Mouse (Mus musculus) liver, adult 2 months (tissue): Measurements from ENCODE around the gene Tbc1d22a. TPM values are rescaled to one million over a fixed set of nuclear protein-coding genes. Genes with fewer than 3 reads are reported as not detected.

Source experiments
- DNase-seq: peaks from one replicate; pipeline ENCODE4 v3.0.0-alpha.2; 2011; ENCODE audit warnings: low read depth, low spot score; ENCODE audit errors: extremely low read depth
- H3K27ac ChIP-seq: fragments of 200-500 bp; replicated peaks from 2 replicates; pipeline ENCODE4 v1.5.1; 2012; ENCODE audit warnings: low read depth, mild to moderate bottlenecking, control low read depth, inconsistent platforms, low read length; ENCODE audit not compliant: insufficient read depth
- H3K27me3 ChIP-seq: fragments of 200-500 bp; 2 replicates; pipeline ENCODE4 v1.6.1; 2012; ENCODE audit warnings: mild to moderate bottlenecking, moderate library complexity, low read length, inconsistent platforms; ENCODE audit not compliant: control insufficient read depth, insufficient read depth
- H3K36me3 ChIP-seq: fragments of 200-500 bp; 2 replicates; pipeline ENCODE4 v1.6.1; 2012; ENCODE audit warnings: low read length, inconsistent platforms; ENCODE audit not compliant: control insufficient read depth, insufficient read depth
- H3K4me1 ChIP-seq: fragments of 200-500 bp; 2 replicates; pipeline ENCODE4 v1.6.1; 2011; ENCODE audit warnings: low read length; ENCODE audit not compliant: control insufficient read depth, insufficient read depth
- H3K4me3 ChIP-seq: fragments of 200-500 bp; 2 replicates; pipeline ENCODE4 v1.5.1; 2011; ENCODE audit warnings: low read depth, mild to moderate bottlenecking, control low read depth, low read length, moderate library complexity; ENCODE audit not compliant: insufficient read depth
- H3K79me2 ChIP-seq: fragments of 200-500 bp; 2 replicates; pipeline ENCODE4 v1.6.1; 2012; ENCODE audit warnings: inconsistent platforms, mild to moderate bottlenecking, low read length, moderate library complexity; ENCODE audit not compliant: control insufficient read depth, insufficient read depth
- H3K9ac ChIP-seq: fragments of 200-500 bp; 2 replicates; pipeline ENCODE4 v1.6.1; 2012; ENCODE audit warnings: low read depth, mild to moderate bottlenecking, control low read depth, inconsistent platforms, low read length
- CTCF ChIP-seq: fragments of 200-500 bp; IDR thresholded peaks from 2 replicates; pipeline ENCODE4 v1.5.1; 2011; ENCODE audit warnings: low read depth, low read length, control low read depth
- POLR2A ChIP-seq: fragments of 200-500 bp; IDR thresholded peaks from 2 replicates; pipeline ENCODE4 v1.6.1; 2011; ENCODE audit warnings: low read length, control low read depth; ENCODE audit not compliant: insufficient read depth; ENCODE audit errors: extremely low read depth
- WGBS: fragments of 180-500 bp; shearing (Covaris S2); methylation state at CpG from one replicate; pipeline ENCODE4 v1.1.7; 2018; 5-methylcytosine and 5-hydroxymethylcytosine counted together
- polyA plus RNA-seq: library from polyadenylated mRNA; depleted of rRNA; stranded (reverse); fragments of >200 nt; gene quantifications from 2 replicates; pipeline ENCODE4 v1.2.3, GENCODE M21; 2012
- total RNA-seq: library from RNA; depleted of rRNA; stranded (reverse); fragments of >200 nt; gene quantifications from 2 replicates; pipeline ENCODE4 v1.2.3, GENCODE M21; 2014

The Tbc1d22a gene
- total and polyA plus RNA-seq, 2 experiments: 9.6 to 14.3 TPM

GRCm38 (mm10) chr15:86345907-86346306, 131.6 kb downstream of the Tbc1d22a start:
- H3K4me3 ChIP-seq: no peak overlapping the region
- no peaks in the 10 kb centered on the region for H3K4me1 ChIP-seq
- H3K36me3 ChIP-seq: no peaks in the 10 kb centered on the region
- DNase-seq: no peak
- no peak overlapping the region for H3K9ac ChIP-seq
- no peaks in the 10 kb centered on the region for H3K27me3 ChIP-seq
- no peak for TF ChIP-seq CTCF
- no peak for TF ChIP-seq POLR2A
- WGBS: 81% methylated on average over 9 of the region's 9 CpGs
- no peak overlapping the region for H3K27ac ChIP-seq
- H3K79me2 ChIP-seq: no peaks in the 10 kb centered on the region

- H3K79me2 ChIP-seq: no peaks in the 10 kb centered on the region
- H3K4me3 ChIP-seq: no peak overlapping the region
- DNase-seq: no peak
- H3K4me1 ChIP-seq: no peaks in the 10 kb centered on the region
- TF ChIP-seq CTCF (no peak), POLR2A (no peak)
- 97% methylated on average over 3 of the region's 3 CpGs for WGBS
- no peaks in the 10 kb centered on the region for H3K36me3 ChIP-seq
- no peak overlapping the region for H3K9ac ChIP-seq
- no peaks in the 10 kb centered on the region for H3K27me3 ChIP-seq
- no peak overlapping the region for H3K27ac ChIP-seq
Observed at GRCm38 (mm10) chr15:86346606-86347005, 132.3 kb downstream of the Tbc1d22a start.

DNA sequence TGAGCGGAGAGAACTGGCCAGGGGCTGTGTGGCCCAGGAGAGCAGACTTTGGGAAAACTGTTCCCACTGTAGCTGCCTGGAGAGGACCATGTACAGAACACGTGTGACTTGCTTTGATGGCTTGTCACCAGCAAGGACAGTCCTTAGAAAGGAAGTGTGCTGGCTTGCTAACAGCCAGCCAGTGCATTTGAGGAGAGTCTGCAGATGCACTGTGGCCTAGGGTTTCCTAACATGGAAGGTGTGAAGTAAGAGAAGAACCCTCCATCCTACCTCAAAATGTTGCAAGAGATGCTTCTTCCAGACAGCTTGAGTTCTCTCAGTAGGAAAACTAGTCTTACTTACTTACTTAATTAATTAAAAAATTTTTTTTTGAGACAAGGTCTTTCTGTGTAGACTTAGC, 140.7 kb downstream of the Tbc1d22a start:
- no peaks in the 10 kb centered on the region for H3K4me1 ChIP-seq
- H3K27ac ChIP-seq: no peak overlapping the region
- 92% methylated on average over 2 of the region's 2 CpGs for WGBS
- H3K9ac ChIP-seq: no peak overlapping the region
- no peak for DNase-seq
- no peaks in the 10 kb centered on the region for H3K79me2 ChIP-seq
- TF ChIP-seq CTCF (no peak), POLR2A (no peak)
- H3K36me3 ChIP-seq: 0 out of 2 replicates have a peak, but pooled peaks cover 3% of the 10 kb centered on the region
- no peak overlapping the region for H3K4me3 ChIP-seq
- H3K27me3 ChIP-seq: no peaks in the 10 kb centered on the region

DNA sequence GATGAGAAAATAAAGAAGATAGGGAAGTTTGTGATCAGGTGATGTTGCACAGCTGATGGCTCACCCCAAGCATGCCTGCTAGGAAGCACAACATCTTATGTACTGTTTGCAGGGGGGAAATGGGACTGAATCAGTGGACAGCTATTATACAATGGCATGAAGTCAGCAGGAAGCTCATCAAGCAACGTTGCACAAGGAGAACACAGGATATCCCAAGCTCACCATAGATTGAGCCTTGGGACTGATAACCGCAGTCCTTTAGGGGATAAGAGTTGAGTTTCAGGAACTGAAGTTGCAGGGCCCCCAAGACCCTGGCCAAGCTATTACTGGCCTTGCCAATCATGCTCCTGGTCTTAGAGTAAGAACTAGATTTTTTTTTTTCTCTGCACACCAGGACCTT, 141.6 kb downstream of the Tbc1d22a start:
- no peak for TF ChIP-seq POLR2A
- TF ChIP-seq CTCF: no peak
- H3K9ac ChIP-seq: no peak overlapping the region
- no peak overlapping the region for H3K4me3 ChIP-seq
- no peaks in the 10 kb centered on the region for H3K27me3 ChIP-seq
- no peak for DNase-seq
- H3K79me2 ChIP-seq: no peaks in the 10 kb centered on the region
- H3K27ac ChIP-seq: no peak overlapping the region
- H3K36me3 ChIP-seq: 0 out of 2 replicates have a peak, but pooled peaks cover 3% of the 10 kb centered on the region
- H3K4me1 ChIP-seq: no peaks in the 10 kb centered on the region
- 80% methylated on average over 2 of the region's 2 CpGs for WGBS

DNA sequence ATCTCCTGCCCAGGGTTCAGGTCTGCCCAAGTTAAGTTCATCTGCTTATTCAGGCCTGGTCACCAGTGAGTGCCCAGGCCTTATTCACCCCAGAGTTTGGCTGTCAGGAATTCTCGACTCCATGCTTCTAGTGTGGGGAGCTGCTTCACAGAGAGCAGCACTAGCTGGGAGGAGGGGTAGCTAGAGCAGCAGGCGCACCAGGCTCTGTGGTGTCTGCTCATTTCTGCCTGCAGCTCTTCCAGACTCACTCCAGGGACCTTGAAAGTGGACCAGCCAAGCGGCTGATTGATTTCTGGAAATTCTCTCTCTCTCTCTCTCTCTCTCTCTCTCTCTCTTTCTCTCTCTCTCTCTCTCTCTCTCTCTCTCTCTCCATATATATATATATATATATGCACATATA, 146.1 kb downstream of the Tbc1d22a start:
- WGBS: 93% methylated on average over 3 of the region's 3 CpGs
- no peaks in the 10 kb centered on the region for H3K79me2 ChIP-seq
- H3K27ac ChIP-seq: no peak overlapping the region
- H3K9ac ChIP-seq: no peak overlapping the region
- H3K4me1 ChIP-seq: no peaks in the 10 kb centered on the region
- no peak for DNase-seq
- H3K27me3 ChIP-seq: no peaks in the 10 kb centered on the region
- no peaks in the 10 kb centered on the region for H3K36me3 ChIP-seq
- no peak overlapping the region for H3K4me3 ChIP-seq
- no peak for TF ChIP-seq POLR2A
- TF ChIP-seq CTCF: no peak

GRCm38 (mm10) chr15:86362306-86363150, 148.3 kb downstream of the Tbc1d22a start:
- no peak for DNase-seq
- no peaks in the 10 kb centered on the region for H3K36me3 ChIP-seq
- H3K27ac ChIP-seq: no peak overlapping the region
- no peaks in the 10 kb centered on the region for H3K4me1 ChIP-seq
- TF ChIP-seq CTCF (no peak), POLR2A (no peak)
- WGBS: 92% methylated on average over 10 of the region's 10 CpGs
- no peaks in the 10 kb centered on the region for H3K79me2 ChIP-seq
- H3K27me3 ChIP-seq: no peaks in the 10 kb centered on the region
- no peak overlapping the region for H3K4me3 ChIP-seq
- no peak overlapping the region for H3K9ac ChIP-seq
